Mouse (Mus musculus): ENCODE measurements around the gene Camk1d. TPM values are rescaled to one million over a fixed set of nuclear protein-coding genes. Genes with fewer than 3 reads are reported as not detected.

Gene Camk1d
- total and polyA plus RNA-seq, 3 experiments = 4.6 to 12.4 (median 4.8) TPM

GRCm38 (mm10) chr2:5646322-5646721 lies 68.0 kb downstream of the Camk1d start:
- in situ Hi-C loops (cut with MboI; ENCODE audit: low pct_ligation_motif_present, low pct_unique_long_range_greater_than_20kb, low sequenced_read_pairs) (no loop called here), dilution Hi-C loops (cut with MboI; ENCODE audit: extremely low pct_ligation_motif_present, extremely low pct_unique_long_range_greater_than_20kb, low sequenced_read_pairs) (no loop called here)
- H3K27ac ChIP-seq (ENCODE audit: insufficient read depth, low read depth) = no peak overlapping the region

GRCm38 (mm10) chr2:5645584-5645983 lies 68.7 kb downstream of the Camk1d start:
- H3K4me1 ChIP-seq (ENCODE audit: control insufficient read depth in 1 of 2, insufficient read depth in 2 of 2) = peaks cover 23 to 42% of the 10 kb centered on the region in 2 experiments
- TF ChIP-seq E2F4 (IDR thresholded peaks at IDR 0.05; ENCODE audit: insufficient replicate concordance, low read depth, low read length) = no peak
- TF ChIP-seq ELF1 (IDR thresholded peaks at IDR 0.05; ENCODE audit: low read depth, low read length) = no peak
- no peak for TF ChIP-seq ZKSCAN1 (IDR thresholded peaks at IDR 0.05; ENCODE audit: borderline replicate concordance, low read depth, low read length)
- TF ChIP-seq TCF12 (IDR thresholded peaks at IDR 0.05; ENCODE audit: low read depth, low read length) = no peak
- H3K9me3 ChIP-seq (replicated peaks; ENCODE audit: low read length) = no peaks in the 10 kb centered on the region
- peaks cover 0 to 9% of the 10 kb centered on the region in 2 experiments for H3K36me3 ChIP-seq (replicated peaks in 1 of 2; ENCODE audit: control insufficient read depth in 1 of 2, insufficient read depth in 1 of 2, low read length in 1 of 2)
- no peak overlapping the region for H3K27ac ChIP-seq (ENCODE audit: insufficient read depth, low read depth)
- dilution Hi-C loops (cut with MboI; ENCODE audit: extremely low pct_ligation_motif_present, extremely low pct_unique_long_range_greater_than_20kb, low sequenced_read_pairs) = no loop called here
- no peaks in the 10 kb centered on the region for H3K27me3 ChIP-seq (replicated peaks)
- in situ Hi-C loops (cut with MboI; ENCODE audit: low pct_ligation_motif_present, low pct_unique_long_range_greater_than_20kb, low sequenced_read_pairs) = no loop called here
- DNase-seq (ENCODE audit: extremely low read depth) = no peak
- no peak overlapping the region for H3K4me3 ChIP-seq (replicated peaks in 1 of 3; ENCODE audit: low read depth in 2 of 3, low read length in 2 of 3, poor library complexity in 1 of 3)
- no peak overlapping the region for H3K4me2 ChIP-seq (ENCODE audit: insufficient read depth, low read depth, poor library complexity, severe bottlenecking)
- no peaks in the 10 kb centered on the region for H3K79me2 ChIP-seq (replicated peaks; ENCODE audit: control insufficient read depth, extremely low read depth, insufficient read depth, poor library complexity, severe bottlenecking)
- no peak overlapping the region for H3K9ac ChIP-seq (ENCODE audit: insufficient read depth, low read depth)

More at GRCm38 (mm10) chr2:5646322-5646721, 68.0 kb downstream of the Camk1d start:
- Histone ChIP-seq H3K4me3 (replicated peaks in 1 of 3; ENCODE audit: low read depth in 2 of 3, low read length in 2 of 3, poor library complexity in 1 of 3) (no peak overlapping the region), H3K9ac (ENCODE audit: insufficient read depth, low read depth) (no peak overlapping the region), H3K79me2 (replicated peaks; ENCODE audit: control insufficient read depth, extremely low read depth, insufficient read depth, poor library complexity, severe bottlenecking) (no peaks in the 10 kb centered on the region; the same call in 1 of the 2 replicates), H3K27me3 (replicated peaks) (no peaks in the 10 kb centered on the region), H3K9me3 (replicated peaks; ENCODE audit: low read length) (no peaks in the 10 kb centered on the region), H3K4me1 (ENCODE audit: control insufficient read depth in 1 of 2, insufficient read depth in 2 of 2) (peaks cover 23 to 40% of the 10 kb centered on the region in 2 experiments), H3K4me2 (ENCODE audit: insufficient read depth, low read depth, poor library complexity, severe bottlenecking) (no peak overlapping the region), H3K36me3 (replicated peaks in 1 of 2; ENCODE audit: control insufficient read depth in 1 of 2, insufficient read depth in 1 of 2, low read length in 1 of 2) (peaks cover 0 to 13% of the 10 kb centered on the region in 2 experiments)
- TF ChIP-seq RCOR1 (conservative IDR thresholded peaks at IDR 0.05; ENCODE audit: low read depth, low read length) = no peak
- no peak for TF ChIP-seq ELF1 (IDR thresholded peaks at IDR 0.05; ENCODE audit: low read depth, low read length)
- TF ChIP-seq TCF12 (IDR thresholded peaks at IDR 0.05; ENCODE audit: low read depth, low read length) = no peak
- TF ChIP-seq MAFK (IDR thresholded peaks at IDR 0.05; ENCODE audit: insufficient replicate concordance, low read length) = no peak
- no peak for TF ChIP-seq ETS1 (conservative IDR thresholded peaks at IDR 0.05; ENCODE audit: low read depth, low read length)
- no peak for TF ChIP-seq POLR2AphosphoS2 (IDR thresholded peaks at IDR 0.05; ENCODE audit: low read depth, low read length)
- no peak for TF ChIP-seq TBP (conservative IDR thresholded peaks at IDR 0.05; ENCODE audit: low read depth, low read length)
- no peak for TF ChIP-seq SMC3 (IDR thresholded peaks at IDR 0.05; ENCODE audit: low read depth, low read length)
- TF ChIP-seq GABPA (IDR thresholded peaks at IDR 0.05; ENCODE audit: insufficient replicate concordance, low read depth, low read length) = no peak
- no peak for TF ChIP-seq EP300 (IDR thresholded peaks at IDR 0.05; ENCODE audit: low read length)
- TF ChIP-seq HCFC1 (IDR thresholded peaks at IDR 0.05; ENCODE audit: low read depth, low read length) = no peak
- no peak for TF ChIP-seq ZKSCAN1 (IDR thresholded peaks at IDR 0.05; ENCODE audit: borderline replicate concordance, low read depth, low read length)
- TF ChIP-seq USF1 (IDR thresholded peaks at IDR 0.05; ENCODE audit: low read depth, low read length) = no peak
- no peak for TF ChIP-seq MEF2A (IDR thresholded peaks at IDR 0.05; ENCODE audit: borderline replicate concordance, low read depth, low read length)
- TF ChIP-seq JUND (conservative IDR thresholded peaks at IDR 0.05; ENCODE audit: low read depth, low read length) = no peak
- no peak for TF ChIP-seq UBTF (IDR thresholded peaks at IDR 0.05; ENCODE audit: low read depth, low read length)
- TF ChIP-seq CHD2 (IDR thresholded peaks at IDR 0.05; ENCODE audit: low read length) = no peak
- DNase-seq (ENCODE audit: extremely low read depth) = no peak
